Comparison of ENCODE assay signal across 9 mouse cellular contexts in the genomic region with DNA sequence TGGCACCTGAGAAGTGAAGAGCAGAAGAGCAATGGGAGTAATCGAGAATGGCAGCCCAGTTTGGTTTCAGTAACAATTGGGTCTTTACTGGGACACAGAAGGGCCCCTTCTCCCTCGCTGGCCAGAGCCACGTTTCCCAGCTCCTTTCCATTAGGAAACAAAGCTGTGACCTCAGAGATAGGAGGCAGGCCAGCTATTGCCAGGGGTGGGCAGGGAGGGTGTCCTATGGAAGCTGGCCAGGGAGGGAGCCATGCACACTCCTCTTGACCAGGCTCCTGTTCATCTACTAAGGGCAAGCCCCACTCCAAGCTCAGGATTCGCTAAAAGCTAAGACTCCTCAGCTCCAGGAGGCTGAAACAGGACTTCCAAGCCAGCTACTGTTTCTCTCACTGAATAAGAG. TPM values are rescaled to one million over a fixed set of nuclear protein-coding genes. Genes with fewer than 3 reads are reported as not detected.
A peak's percentile ranks its signal among the peaks of the same experiment; 100 is the strongest.
DNase-seq lines count a peak whose midpoint lies in the region; ATAC-seq lines count a peak whose summit lies in the region.
"Had no signal": no experiment of that assay in that cellular context is flagged by ENCODE, and none has a peak within 500 bp of the region (broad histone marks: within the 10 kb centered on the region; RNA-seq: fewer than 3 reads in every experiment).

No protein-coding gene starts in this region.

- H3K36me3 ChIP-seq in heart, embryonic 15.5 days = peaks cover 3% of the 10 kb centered on the region; the same call in 1 of the 2 replicates
- H3K36me3 ChIP-seq in embryonic facial prominence, embryonic 10.5 days (replicated peaks) = peaks cover 17% of the 10 kb centered on the region
- H3K36me3 ChIP-seq in hindbrain, embryonic 14.5 days (replicated peaks; ENCODE audit: control insufficient read depth, insufficient read depth) = peaks cover 11% of the 10 kb centered on the region
- H3K36me3 ChIP-seq in midbrain, embryonic 16.5 days (ENCODE audit: control insufficient read depth, insufficient read depth, low read length) = no peaks in the 10 kb centered on the region

- H3K9me3 ChIP-seq in heart, embryonic 15.5 days (replicated peaks) = no peaks in the 10 kb centered on the region
- no peaks in the 10 kb centered on the region for H3K9me3 ChIP-seq in embryonic facial prominence, embryonic 10.5 days
- H3K9me3 ChIP-seq in hindbrain, embryonic 14.5 days (ENCODE audit: control insufficient read depth, low read length) = no peaks in the 10 kb centered on the region
- no peaks in the 10 kb centered on the region for H3K9me3 ChIP-seq in midbrain, embryonic 16.5 days (replicated peaks; ENCODE audit: control insufficient read depth, low read length, poor library complexity, severe bottlenecking)

- peak overlapping the region; percentile 96 for H3K27ac ChIP-seq in heart, embryonic 15.5 days
- peak overlapping the region; percentile 100 for H3K27ac ChIP-seq in embryonic facial prominence, embryonic 10.5 days (replicated peaks)
- no peak overlapping the region for H3K27ac ChIP-seq in hindbrain, embryonic 14.5 days
- H3K27ac ChIP-seq in midbrain, embryonic 16.5 days (ENCODE audit: low read length) = no peak overlapping the region

- no peaks in the 10 kb centered on the region for H3K27me3 ChIP-seq in heart, embryonic 15.5 days
- H3K27me3 ChIP-seq in embryonic facial prominence, embryonic 10.5 days (replicated peaks; ENCODE audit: low read depth, poor library complexity, severe bottlenecking) = peaks cover 9% of the 10 kb centered on the region; the same call in 1 of the 2 replicates
- H3K27me3 ChIP-seq in hindbrain, embryonic 14.5 days (ENCODE audit: control insufficient read depth, insufficient read depth, low read length) = no peaks in the 10 kb centered on the region
- no peaks in the 10 kb centered on the region for H3K27me3 ChIP-seq in midbrain, embryonic 16.5 days (ENCODE audit: control insufficient read depth, insufficient read depth, low read depth, low read length)

- peak overlapping the region; percentile 96 for H3K9ac ChIP-seq in heart, embryonic 15.5 days
- no peak overlapping the region for H3K9ac ChIP-seq in hindbrain, embryonic 14.5 days
- 0 out of 2 replicates have a peak overlapping the region, but pooled peaks have one; percentile 89 for H3K9ac ChIP-seq in midbrain, embryonic 16.5 days (ENCODE audit: low read depth, low read length)

- peak overlapping the region; percentile 88 for H3K4me2 ChIP-seq in heart, embryonic 15.5 days
- H3K4me2 ChIP-seq in hindbrain, embryonic 14.5 days (replicated peaks) = peak overlapping the region; percentile 95
- peak overlapping the region; percentile 90; the same call in 1 of the 2 replicates for H3K4me2 ChIP-seq in midbrain, embryonic 16.5 days (ENCODE audit: low read length)

- peak overlapping the region; percentile 68 for H3K4me3 ChIP-seq in heart, embryonic 15.5 days
- peak overlapping the region; percentile 96 for H3K4me3 ChIP-seq in embryonic facial prominence, embryonic 10.5 days
- H3K4me3 ChIP-seq in hindbrain, embryonic 14.5 days (replicated peaks; ENCODE audit: low read length) = 0 out of 2 replicates have a peak overlapping the region, but pooled peaks have one; percentile 85
- H3K4me3 ChIP-seq in midbrain, embryonic 16.5 days (ENCODE audit: low read depth, low read length) = no peak overlapping the region

- ATAC-seq in heart, embryonic 15.5 days (replicated peaks; ENCODE audit: insufficient number of reproducible peaks, insufficient read depth, low FRiP score, low read depth) = no peak
- no peak for ATAC-seq in hindbrain, embryonic 14.5 days (ENCODE audit: low FRiP score)
- no peak for ATAC-seq in midbrain, embryonic 16.5 days

- H3K4me1 ChIP-seq in heart, embryonic 15.5 days (replicated peaks) = peaks cover 67% of the 10 kb centered on the region
- peaks cover 74% of the 10 kb centered on the region for H3K4me1 ChIP-seq in embryonic facial prominence, embryonic 10.5 days
- peaks cover 27% of the 10 kb centered on the region for H3K4me1 ChIP-seq in hindbrain, embryonic 14.5 days (replicated peaks; ENCODE audit: control insufficient read depth, insufficient read depth, low read length)
- H3K4me1 ChIP-seq in midbrain, embryonic 16.5 days (ENCODE audit: control insufficient read depth, insufficient read depth, low read length) = peaks cover 25% of the 10 kb centered on the region

- no peak for DNase-seq in heart, postnatal 25 days (ENCODE audit: low spot score)
- no peak for DNase-seq in embryonic facial prominence, embryonic 10.5 days (ENCODE audit: low spot score)
- no peak for DNase-seq in hindbrain, embryonic 14.5 days (ENCODE audit: low spot score)
- DNase-seq in gastrocnemius, postnatal 10 days = no peak
- no peak for DNase-seq in frontal cortex, postnatal 14 days (ENCODE audit: low spot score in 2 of 2)
- no peak for DNase-seq in layer of hippocampus, adult 8-10 months (ENCODE audit: low spot score in 2 of 2)
- DNase-seq: layer of hippocampus, adult 9-11 months had no signal

- 9% methylated on average over 4 of the region's 4 CpGs for WGBS in heart, embryonic 15.5 days
- 3% methylated on average over 4 of the region's 4 CpGs for WGBS in embryonic facial prominence, embryonic 10.5 days
- 8% methylated on average over 4 of the region's 4 CpGs for WGBS in hindbrain, embryonic 14.5 days
- WGBS in midbrain, embryonic 16.5 days = 6% methylated on average over 4 of the region's 4 CpGs

- intact Hi-C loops in heart, postnatal 25 days (cut with DNase I) = loop anchor here (2.0 kb wide), 2 partner anchors 22 to 54 kb away; no protein-coding TSS in a partner anchor

RNA-seq across cellular contexts. Expression of gene Sema4c, which starts 1.1 kb away (rescaled TPM):
- 7.9 and 10.9 TPM in 2 replicates for polyA plus RNA-seq in heart, embryonic 15.5 days (2015; fragmentation: Nextera tagmentation; extraction: Ambion mirVana)
- total RNA-seq in heart, postnatal 25 days (2021) = 10 to 100 TPM; 14.8 to 15.7 TPM
- polyA plus RNA-seq in embryonic facial prominence, embryonic 10.5 days (2016; fragmentation: Nextera tagmentation; extraction: Ambion mirVana) = 24.9 and 25.9 TPM in 2 replicates
- polyA plus RNA-seq in hindbrain, embryonic 14.5 days (2014; fragmentation: Nextera tagmentation; extraction: Ambion mirVana) = 3.1 and 3.8 TPM in 2 replicates
- 24.4 and 27.0 TPM in 2 replicates for polyA plus RNA-seq in midbrain, embryonic 16.5 days (2015; fragmentation: Nextera tagmentation; extraction: Ambion mirVana)
- total RNA-seq in gastrocnemius, postnatal 10 days (2021) = 10 to 100 TPM; 16.3 to 22.4 TPM
- 10 to 100 TPM; 13.8 to 18.3 (median 15.1) TPM for total RNA-seq in layer of hippocampus, adult 8-10 months (2022)

RNA-seq across cellular contexts. Expression of gene Ankrd39, which starts 12.0 kb away (rescaled TPM):
- polyA plus RNA-seq in heart, embryonic 15.5 days (2015; fragmentation: Nextera tagmentation; extraction: Ambion mirVana) = 27.3 and 30.4 TPM in 2 replicates
- total RNA-seq in heart, postnatal 25 days (2021) = 1 to 10 TPM; 5.6 to 8.1 TPM
- polyA plus RNA-seq in embryonic facial prominence, embryonic 10.5 days (2016; fragmentation: Nextera tagmentation; extraction: Ambion mirVana) = 18.9 and 20.3 TPM in 2 replicates
- 23.9 and 26.9 TPM in 2 replicates for polyA plus RNA-seq in hindbrain, embryonic 14.5 days (2014; fragmentation: Nextera tagmentation; extraction: Ambion mirVana)
- 30.6 and 32.8 TPM in 2 replicates for polyA plus RNA-seq in midbrain, embryonic 16.5 days (2015; fragmentation: Nextera tagmentation; extraction: Ambion mirVana)
- total RNA-seq in gastrocnemius, postnatal 10 days (2021) = 10 to 100 TPM; 10.9 to 11.4 TPM
- total RNA-seq in layer of hippocampus, adult 8-10 months (2022) = 10 to 100 TPM; 10.3 to 18.2 (median 13.2) TPM

RNA-seq across cellular contexts. Expression of gene Gm42417, which starts 20.0 kb away (rescaled TPM):
- 0.22 TPM in 1 of 2 replicates, not detected in the other for polyA plus RNA-seq in heart, embryonic 15.5 days (2015; fragmentation: Nextera tagmentation; extraction: Ambion mirVana)
- 100 to 1,000 TPM; 112 to 186 TPM for total RNA-seq in heart, postnatal 25 days (2021)
- 0.54 TPM in 1 of 2 replicates, not detected in the other for polyA plus RNA-seq in embryonic facial prominence, embryonic 10.5 days (2016; fragmentation: Nextera tagmentation; extraction: Ambion mirVana)
- polyA plus RNA-seq in hindbrain, embryonic 14.5 days (2014; fragmentation: Nextera tagmentation; extraction: Ambion mirVana) = 0.23 and 1.1 TPM in 2 replicates
- polyA plus RNA-seq in midbrain, embryonic 16.5 days (2015; fragmentation: Nextera tagmentation; extraction: Ambion mirVana) = 0.20 and 0.75 TPM in 2 replicates
- 100 to 1,000 TPM; 193 to 229 TPM for total RNA-seq in gastrocnemius, postnatal 10 days (2021)
- total RNA-seq in layer of hippocampus, adult 8-10 months (2022) = under 1 TPM in 1 of 4 experiments, not detected in 3; 0.38 TPM

RNA-seq across cellular contexts. Expression of gene Ankrd23, which starts 22.6 kb away (rescaled TPM):
- polyA plus RNA-seq in heart, embryonic 15.5 days (2015; fragmentation: Nextera tagmentation; extraction: Ambion mirVana) = 25.3 and 26.7 TPM in 2 replicates
- 100 to 1,000 TPM; 215 to 337 TPM for total RNA-seq in heart, postnatal 25 days (2021)
- 15.5 and 16.6 TPM in 2 replicates for polyA plus RNA-seq in embryonic facial prominence, embryonic 10.5 days (2016; fragmentation: Nextera tagmentation; extraction: Ambion mirVana)
- 6.9 and 10.6 TPM in 2 replicates for polyA plus RNA-seq in hindbrain, embryonic 14.5 days (2014; fragmentation: Nextera tagmentation; extraction: Ambion mirVana)
- 16.1 and 17.0 TPM in 2 replicates for polyA plus RNA-seq in midbrain, embryonic 16.5 days (2015; fragmentation: Nextera tagmentation; extraction: Ambion mirVana)
- total RNA-seq in gastrocnemius, postnatal 10 days (2021) = 100 to 1,000 TPM; 419 to 469 TPM
- 1 to 10 TPM; 3.7 to 7.7 (median 5.0) TPM for total RNA-seq in layer of hippocampus, adult 8-10 months (2022)

RNA-seq across cellular contexts. Expression of gene Cnnm3, which starts 47.6 kb away (rescaled TPM):
- polyA plus RNA-seq in heart, embryonic 15.5 days (2015; fragmentation: Nextera tagmentation; extraction: Ambion mirVana) = 2.4 and 3.5 TPM in 2 replicates
- total RNA-seq in heart, postnatal 25 days (2021) = 10 to 100 TPM; 14.7 to 15.7 TPM
- 3.5 and 3.6 TPM in 2 replicates for polyA plus RNA-seq in embryonic facial prominence, embryonic 10.5 days (2016; fragmentation: Nextera tagmentation; extraction: Ambion mirVana)
- 6.1 and 6.8 TPM in 2 replicates for polyA plus RNA-seq in hindbrain, embryonic 14.5 days (2014; fragmentation: Nextera tagmentation; extraction: Ambion mirVana)
- polyA plus RNA-seq in midbrain, embryonic 16.5 days (2015; fragmentation: Nextera tagmentation; extraction: Ambion mirVana) = 4.2 and 4.5 TPM in 2 replicates
- 10 to 100 TPM; 14.5 to 18.2 TPM for total RNA-seq in gastrocnemius, postnatal 10 days (2021)
- total RNA-seq in layer of hippocampus, adult 8-10 months (2022) = 10 to 100 TPM; 33.3 to 47.2 (median 35.7) TPM

Comparison
In these comparisons a context has a peak if more than half of its experiments do, and no peak if none do; other contexts are left out.
1. H3K27ac ChIP-seq: peak in heart, embryonic 15.5 days (single experiment) and embryonic facial prominence, embryonic 10.5 days (single experiment); none in hindbrain, embryonic 14.5 days (single experiment) and midbrain, embryonic 16.5 days (single experiment).
2. Peak in every context shown above with its lines, with median percentiles within 50 percentile points of each other: H3K4me2 ChIP-seq.